Mouse (Mus musculus) Patski (cell line): ENCODE measurements around the gene Schip1. TPM values are rescaled to one million over a fixed set of nuclear protein-coding genes. Genes with fewer than 3 reads are reported as not detected.

Source experiments
- ATAC-seq: fragments of 100-300 bp; one replicate; pipeline ENCODE4 v1.8.0; 2021
- CTCF ChIA-PET: fragments of 350-600 bp; sonication (Branson Sonifier 250); formaldehyde crosslinking; loops from one replicate; lab custom pipeline; 2022; ENCODE audit warnings: inconsistent platforms; lab: Charles Lee
- POLR2A ChIA-PET: fragments of 350-600 bp; sonication (Branson Sonifier 250); formaldehyde crosslinking; loops from one replicate; lab custom pipeline; 2022; ENCODE audit warnings: antibody characterized with exemption, inconsistent platforms; lab: Charles Lee
- DNase-seq: peaks from one replicate; pipeline ENCODE4 v3.0.0-alpha.2; 2011; ENCODE audit warnings: low read depth, low spot score
- H3K27me3 ChIP-seq: fragments of 371-371 bp; one replicate; pipeline ENCODE4 v1.5.1; 2021
- CTCF ChIP-seq: fragments of 100-300 bp; IDR thresholded peaks from one replicate; pipeline ENCODE4 v1.5.1; 2021
- in situ Hi-C: fragments of 300-500 bp; cut with MboI; formaldehyde crosslinking; loops from 3 replicates; pipeline ENCODE4 v1.11.1; 2018; ENCODE audit warnings: low pct_unique_long_range_greater_than_20kb, mixed read lengths
- polyA plus RNA-seq: library from polyadenylated mRNA; unstranded; gene quantifications from one replicate; pipeline ENCODE4 v1.2.3, GENCODE M21; 2021

Schip1 gene
- polyA plus RNA-seq, 1 experiment from 2014 or later, result 61.6 TPM

DNA sequence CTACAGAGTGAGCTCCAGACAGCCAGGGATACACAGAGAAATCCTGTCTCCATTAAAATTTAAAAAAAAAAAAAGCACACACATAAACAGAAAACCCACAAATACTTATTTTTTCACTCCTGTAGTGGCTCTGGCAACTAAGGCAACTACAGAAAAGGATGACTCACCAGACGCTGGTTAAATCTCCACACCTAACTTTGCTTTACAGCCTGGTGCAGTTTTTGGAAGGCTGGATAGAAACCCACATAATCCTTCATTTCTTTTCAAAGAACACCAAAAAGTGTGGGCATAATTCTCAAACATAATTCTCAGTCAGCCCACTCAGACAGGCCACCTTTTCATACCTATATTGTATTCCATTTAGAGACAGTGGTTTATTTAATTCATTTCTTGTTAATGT is 574.1 kb downstream of the Schip1 start:
- TF ChIP-seq CTCF, result no peak
- ATAC-seq (no peak), DNase-seq (no peak)
- POLR2A ChIA-PET, result no interaction called here
- H3K27me3 ChIP-seq, result no peaks in the 10 kb centered on the region
- in situ Hi-C loops, result no loop called here
- CTCF ChIA-PET, result no interaction called here

DNA sequence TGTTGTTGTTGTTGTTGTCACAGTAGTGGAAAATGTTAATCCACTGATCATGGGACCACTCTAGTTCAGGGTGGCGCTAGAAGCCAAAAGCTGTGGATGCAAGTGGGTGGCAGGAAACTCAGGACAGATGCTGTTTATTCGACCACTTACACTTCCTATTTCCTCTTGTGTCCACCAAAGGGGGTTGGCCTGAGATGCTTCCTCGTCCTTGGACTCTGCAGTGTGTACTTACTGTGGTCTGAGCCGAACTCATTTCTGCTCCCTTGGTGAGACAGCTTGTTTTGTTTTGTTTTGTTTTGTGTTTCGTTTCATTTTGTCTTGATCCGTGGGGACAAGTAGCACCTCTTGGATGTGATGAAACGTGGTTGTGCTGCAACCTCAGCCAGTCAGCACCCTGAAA is 578.3 kb downstream of the Schip1 start:
- ChIA-PET POLR2A (interaction anchor here (0.6 kb wide), 1 partner anchor 59 kb away, joined by 3 read pairs; no protein-coding TSS in a partner anchor), CTCF (interaction anchor here (1.9 to 9.9 kb wide), 4 partner anchors 11 to 68 kb away, joined by 5 to 69 read pairs (median 13); no protein-coding TSS in a partner anchor)
- in situ Hi-C loops, result no loop called here
- no peak for DNase-seq
- ATAC-seq, result no peak
- no peak for TF ChIP-seq CTCF
- H3K27me3 ChIP-seq, result no peaks in the 10 kb centered on the region

DNA sequence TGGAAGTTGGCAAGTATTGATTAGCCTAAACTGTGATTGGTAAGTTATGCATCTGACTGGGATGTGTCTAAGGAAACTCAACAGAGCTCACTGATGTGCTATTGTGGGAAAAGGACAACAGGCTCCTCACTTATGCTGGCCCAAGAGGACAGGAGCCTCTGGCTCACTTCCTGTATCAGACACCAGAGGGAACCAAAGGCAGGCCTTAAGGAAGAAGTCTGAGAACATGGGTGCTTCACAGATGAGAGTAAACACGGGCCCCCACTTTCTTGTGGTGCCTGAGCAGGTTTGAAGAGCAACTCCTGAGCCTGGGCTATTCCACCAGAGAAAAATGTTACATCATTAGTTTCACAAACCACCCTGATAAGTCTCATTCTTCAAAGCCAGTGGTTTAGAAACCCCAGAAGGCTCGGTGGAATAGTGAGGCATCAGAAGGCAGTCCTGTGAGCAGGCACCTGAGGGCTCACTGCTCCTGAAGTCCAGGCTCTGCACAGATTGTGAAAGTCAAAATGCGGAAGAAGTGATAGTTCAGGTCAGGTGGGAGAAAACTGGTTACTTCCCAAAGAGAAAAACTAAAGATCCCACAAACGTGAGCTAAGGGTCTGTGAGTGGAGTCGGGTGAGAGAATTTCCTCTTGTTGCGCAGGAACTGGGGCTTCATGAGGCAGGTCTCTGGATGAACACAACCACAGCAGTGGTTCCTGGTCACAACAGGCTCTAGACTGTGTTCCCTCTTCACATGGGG is 582.0 kb downstream of the Schip1 start:
- ChIA-PET CTCF (interaction anchor here (0.7 to 9.9 kb wide), 9 partner anchors 23 to 590 kb away, joined by 3 to 69 read pairs (median 4); no protein-coding TSS in a partner anchor), POLR2A (interaction anchor here (1.0 to 1.2 kb wide), 2 partner anchors 11 to 51 kb away, joined by 3 read pairs; no protein-coding TSS in a partner anchor)
- in situ Hi-C loops, result no loop called here
- TF ChIP-seq CTCF, result peak; percentile 86
- no peaks in the 10 kb centered on the region for H3K27me3 ChIP-seq
- peak; percentile 73 for ATAC-seq
- no peak for DNase-seq

DNA sequence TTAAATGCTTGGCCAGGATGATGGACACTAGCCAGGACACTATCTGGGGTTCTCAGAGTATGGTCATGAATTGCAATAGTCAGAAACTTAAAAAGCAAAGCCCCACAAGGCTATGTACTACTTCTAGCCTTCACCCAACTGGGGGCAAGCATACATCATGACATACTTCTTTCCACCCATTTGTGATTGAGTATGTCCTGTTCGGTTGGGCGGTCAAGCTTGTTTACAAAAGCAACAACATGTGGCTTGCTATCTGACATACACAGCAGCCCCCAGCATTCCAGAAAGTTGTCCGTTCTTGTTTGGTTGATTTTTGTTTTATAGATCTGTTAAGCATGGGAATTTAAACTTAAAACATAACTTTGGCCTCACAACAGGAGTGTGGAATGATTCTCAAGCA is 582.7 kb downstream of the Schip1 start:
- DNase-seq (no peak), ATAC-seq (no peak)
- ChIA-PET POLR2A (interaction anchor here (1.2 kb wide), 1 partner anchor 10 kb away, joined by 3 read pairs; no protein-coding TSS in a partner anchor), CTCF (interaction anchor here (1.3 to 9.9 kb wide), 7 partner anchors 22 to 70 kb away, joined by 3 to 69 read pairs (median 4); no protein-coding TSS in a partner anchor)
- H3K27me3 ChIP-seq, result no peaks in the 10 kb centered on the region
- no peak for TF ChIP-seq CTCF
- in situ Hi-C loops, result no loop called here

DNA sequence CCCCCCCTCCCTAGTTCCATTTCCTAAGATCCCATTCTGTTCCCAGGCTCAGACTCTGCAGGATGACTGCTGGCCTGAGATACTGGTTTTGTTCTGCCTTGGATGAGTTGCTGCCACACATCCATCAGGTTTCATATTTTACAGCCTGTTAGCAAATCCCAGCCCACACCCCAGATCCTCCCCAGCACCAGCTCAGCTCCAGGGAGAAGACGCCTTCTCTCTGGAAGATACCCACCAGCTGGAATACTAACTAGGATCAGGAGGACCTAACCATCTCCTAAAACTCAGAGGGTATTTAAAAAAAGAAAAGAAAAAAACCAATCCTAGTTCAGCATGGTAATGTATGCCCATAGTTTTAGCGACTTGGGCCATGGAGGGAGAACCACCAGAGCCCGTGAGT is 585.6 kb downstream of the Schip1 start:
- ATAC-seq, result no peak
- CTCF ChIA-PET, result interaction anchor here (1.9 kb wide), 1 partner anchor 22 kb away, joined by 5 read pairs; no protein-coding TSS in a partner anchor
- no peaks in the 10 kb centered on the region for H3K27me3 ChIP-seq
- DNase-seq, result no peak
- in situ Hi-C loops, result no loop called here
- TF ChIP-seq CTCF, result no peak
- POLR2A ChIA-PET, result no interaction called here

DNA sequence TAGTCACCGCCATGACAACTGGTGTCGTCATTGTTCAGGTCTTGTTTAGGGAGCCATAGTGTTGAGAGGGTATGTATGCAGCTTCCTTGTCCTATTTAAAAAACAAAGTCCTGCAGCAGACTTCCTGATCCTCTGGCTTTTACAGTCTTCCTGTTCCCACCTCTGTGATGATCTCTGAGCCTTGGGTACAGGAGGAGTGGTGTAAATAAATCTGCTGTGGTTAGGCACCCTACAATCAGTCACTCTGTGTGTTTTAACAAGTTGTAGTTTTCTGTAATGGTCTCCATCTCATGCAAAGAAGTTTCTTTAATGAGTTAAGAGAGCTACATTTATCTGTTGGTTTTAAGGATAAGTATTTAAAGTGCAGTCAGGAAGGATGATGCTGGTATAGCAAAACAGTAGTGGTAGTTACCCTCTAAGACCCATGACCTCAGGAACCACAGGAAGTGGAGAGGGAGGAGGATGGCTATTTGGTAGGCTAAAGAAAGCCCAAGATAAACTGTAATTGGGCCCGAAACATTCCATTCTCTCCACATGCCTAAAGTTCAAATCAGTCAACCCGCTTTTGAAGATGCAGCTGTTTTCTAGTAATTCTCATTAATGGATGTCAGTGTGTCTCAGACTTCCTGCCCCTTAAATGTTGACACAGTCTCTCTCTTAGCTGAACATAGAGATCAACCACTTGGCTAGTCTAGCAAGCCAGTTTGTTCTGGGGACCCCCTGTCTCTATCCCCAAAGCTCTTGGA is 592.2 kb downstream of the Schip1 start:
- ChIA-PET POLR2A (interaction anchor here (1.0 kb wide), 1 partner anchor 10 kb away, joined by 3 read pairs; no protein-coding TSS in a partner anchor), CTCF (interaction anchor here (0.8 to 1.4 kb wide), 4 partner anchors 15 to 52 kb away, joined by 3 to 4 read pairs (median 4); no protein-coding TSS in a partner anchor)
- no peak for TF ChIP-seq CTCF
- peak; percentile 14 for ATAC-seq
- in situ Hi-C loops, result no loop called here
- no peak for DNase-seq
- no peaks in the 10 kb centered on the region for H3K27me3 ChIP-seq

DNA sequence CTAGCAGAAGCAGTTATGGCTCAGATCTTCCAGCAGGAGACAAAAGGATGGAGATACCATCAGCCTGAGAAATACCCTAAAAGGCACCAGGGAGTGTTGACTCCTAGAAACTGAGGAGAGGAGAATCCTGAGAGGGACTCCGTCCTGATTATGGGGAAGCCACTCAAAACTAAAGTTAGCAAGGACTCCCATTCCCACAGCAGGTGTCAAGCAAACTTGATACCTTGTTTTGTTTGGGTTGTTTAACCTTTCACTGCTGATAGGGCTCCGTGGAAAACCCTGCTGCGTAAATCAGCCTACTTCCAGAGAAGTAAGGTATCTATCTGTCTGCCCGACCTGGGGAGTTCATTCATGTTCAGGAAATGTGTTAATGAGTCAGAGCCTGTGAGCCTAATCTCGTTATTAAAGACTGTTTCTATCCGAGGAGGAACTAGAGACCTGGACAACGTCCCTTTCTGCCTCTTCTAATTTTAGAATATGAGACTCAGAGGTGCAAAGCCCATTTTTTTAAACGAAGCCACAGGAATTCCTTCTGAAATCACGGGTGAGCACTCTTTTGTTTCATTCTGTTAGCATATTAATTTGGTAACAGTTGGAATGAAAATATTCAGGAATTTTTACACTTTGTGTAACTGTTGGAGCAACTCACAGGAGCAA is 593.1 kb downstream of the Schip1 start:
- no peak for TF ChIP-seq CTCF
- DNase-seq (peak; percentile 74), ATAC-seq (peak; percentile 84)
- CTCF ChIA-PET, result interaction anchor here (0.8 to 1.4 kb wide), 3 partner anchors 16 to 52 kb away, joined by 3 to 4 read pairs (median 4); no protein-coding TSS in a partner anchor
- H3K27me3 ChIP-seq, result no peaks in the 10 kb centered on the region
- in situ Hi-C loops, result no loop called here
- POLR2A ChIA-PET, result interaction anchor here (1.0 kb wide), 1 partner anchor 11 kb away, joined by 3 read pairs; no protein-coding TSS in a partner anchor

DNA sequence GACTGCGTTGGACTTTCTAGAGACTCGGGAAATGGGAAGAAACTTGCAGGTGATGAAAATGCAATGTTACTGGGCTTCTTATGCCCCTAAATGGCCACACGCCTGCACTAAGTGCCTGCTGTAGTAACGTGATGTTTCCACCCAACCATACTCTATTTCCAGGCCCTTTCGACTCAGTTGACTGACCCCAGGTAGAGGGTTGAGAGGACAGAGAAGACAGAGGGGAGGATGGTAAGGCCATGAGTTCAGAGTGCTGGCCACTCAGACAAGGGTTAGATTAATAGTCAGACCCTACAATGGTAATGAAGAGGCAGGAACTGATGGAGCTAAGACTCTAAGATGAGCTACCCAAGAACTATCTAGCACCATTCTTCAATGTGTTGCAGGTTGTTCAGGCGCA is 595.4 kb downstream of the Schip1 start:
- no peak for ATAC-seq
- no peak for TF ChIP-seq CTCF
- DNase-seq, result no peak
- in situ Hi-C loops, result no loop called here
- no peaks in the 10 kb centered on the region for H3K27me3 ChIP-seq
- ChIA-PET POLR2A (no interaction called here), CTCF (interaction anchor here (1.1 to 1.9 kb wide), 5 partner anchors 9 to 49 kb away, joined by 3 to 10 read pairs (median 3); partner anchors contain the start of gene Il12a)

DNA sequence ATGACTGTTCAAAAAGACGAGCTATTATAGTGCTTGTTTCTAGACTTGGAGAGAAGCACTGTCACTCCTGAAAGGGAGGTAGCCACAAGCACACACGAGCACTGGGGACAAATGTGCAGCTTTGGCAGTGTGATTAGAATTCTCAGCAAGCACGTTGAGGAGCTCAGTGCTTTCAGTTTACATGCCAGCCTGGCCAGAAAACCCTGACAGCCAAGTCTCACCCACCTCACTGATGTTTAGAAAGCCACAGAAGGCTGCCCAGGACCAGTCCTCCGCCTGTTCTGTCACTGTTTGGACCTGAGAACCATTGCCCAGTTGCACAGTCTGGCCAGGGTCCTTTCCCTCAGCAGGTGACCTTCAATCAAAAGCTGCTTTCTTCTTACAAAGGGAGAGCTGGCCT is 595.9 kb downstream of the Schip1 start:
- ChIA-PET POLR2A (no interaction called here), CTCF (interaction anchor here (0.6 to 1.9 kb wide), 7 partner anchors 8 to 49 kb away, joined by 3 to 10 read pairs (median 3); no protein-coding TSS in a partner anchor)
- in situ Hi-C loops, result no loop called here
- DNase-seq, result no peak
- TF ChIP-seq CTCF, result no peak
- no peaks in the 10 kb centered on the region for H3K27me3 ChIP-seq
- no peak for ATAC-seq

DNA sequence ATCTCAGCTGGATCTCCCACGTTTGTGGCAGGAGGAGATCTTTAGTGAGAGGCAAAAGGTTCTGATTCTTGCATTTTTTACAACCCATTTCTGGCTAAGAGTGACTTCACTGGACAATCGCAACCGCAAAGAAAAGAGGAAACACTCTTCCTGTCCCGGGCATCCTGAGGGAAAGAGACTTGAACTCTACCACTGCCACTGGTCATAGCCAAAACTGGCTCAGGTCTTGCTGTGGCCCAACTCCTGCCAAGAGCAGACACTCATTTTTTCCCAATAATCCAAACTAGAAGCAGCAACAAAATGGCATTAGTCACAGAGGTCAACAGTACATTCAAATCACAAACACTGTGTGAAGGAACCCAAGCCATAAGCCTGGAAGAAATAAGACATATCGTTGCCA is 597.8 kb downstream of the Schip1 start:
- CTCF ChIA-PET, result no interaction called here
- POLR2A ChIA-PET, result interaction anchor here (0.7 kb wide), 1 partner anchor 1216 kb away, joined by 3 read pairs; no protein-coding TSS in a partner anchor
- ATAC-seq (no peak), DNase-seq (no peak)
- no peak for TF ChIP-seq CTCF
- in situ Hi-C loops, result no loop called here
- no peaks in the 10 kb centered on the region for H3K27me3 ChIP-seq
